Mouse (Mus musculus): ENCODE results near the gene Npvf.

Gene Npvf

GRCm38 (mm10) chr6:50654356-50654755 is at the start of gene Npvf:
Npvf (minus strand) TSS chr6:50654439.
- no peak for DNase-seq (ENCODE audit: low read depth, low spot score)

- DNase-seq (ENCODE audit: low read depth, low spot score), result no peak
Observed at GRCm38 (mm10) chr6:50689121-50689815, 35.0 kb upstream of the Npvf start.

- peak; percentile 27 for DNase-seq (ENCODE audit: low read depth, low spot score)
Observed at GRCm38 (mm10) chr6:50684646-50685415, 30.6 kb upstream of the Npvf start.

- DNase-seq (ENCODE audit: low read depth, low spot score), result no peak
Observed at GRCm38 (mm10) chr6:50681491-50681890, 27.3 kb upstream of the Npvf start.

- DNase-seq (ENCODE audit: low read depth, low spot score), result no peak
Observed at GRCm38 (mm10) chr6:50680224-50681215, 26.3 kb upstream of the Npvf start.

- no peak for DNase-seq (ENCODE audit: low read depth, low spot score)
Observed at GRCm38 (mm10) chr6:50679486-50679828, 25.2 kb upstream of the Npvf start.

- peak; percentile 69 for DNase-seq (ENCODE audit: low read depth, low spot score)
Observed at GRCm38 (mm10) chr6:50678826-50679485, 24.7 kb upstream of the Npvf start.

GRCm38 (mm10) chr6:50671191-50671590 is 17.0 kb upstream of the Npvf start:
- no peak for DNase-seq (ENCODE audit: low read depth, low spot score)

GRCm38 (mm10) chr6:50666937-50667336 is 12.7 kb upstream of the Npvf start:
- no peak for DNase-seq (ENCODE audit: low read depth, low spot score)

- DNase-seq (ENCODE audit: low read depth, low spot score), result no peak
Observed at GRCm38 (mm10) chr6:50665020-50665419, 10.8 kb upstream of the Npvf start.

- no peak for DNase-seq (ENCODE audit: low read depth, low spot score)
Observed at GRCm38 (mm10) chr6:50664193-50664592, 10.0 kb upstream of the Npvf start.

GRCm38 (mm10) chr6:50662925-50663583 is 8.8 kb upstream of the Npvf start:
- DNase-seq (ENCODE audit: low read depth, low spot score), result no peak

- no peak for DNase-seq (ENCODE audit: low read depth, low spot score)
Observed at GRCm38 (mm10) chr6:50661729-50662128, 7.5 kb upstream of the Npvf start.

GRCm38 (mm10) chr6:50658466-50658865 is 4.2 kb upstream of the Npvf start:
- no peak for DNase-seq (ENCODE audit: low read depth, low spot score)

- no peak for DNase-seq (ENCODE audit: low read depth, low spot score)
Observed at GRCm38 (mm10) chr6:50658018-50658417, 3.8 kb upstream of the Npvf start.

- no peak for DNase-seq (ENCODE audit: low read depth, low spot score)
Observed at GRCm38 (mm10) chr6:50656426-50656825, 2.2 kb upstream of the Npvf start.

GRCm38 (mm10) chr6:50655925-50656324 is 1.7 kb upstream of the Npvf start:
- no peak for DNase-seq (ENCODE audit: low read depth, low spot score)

- no peak for DNase-seq (ENCODE audit: low read depth, low spot score)
Observed at GRCm38 (mm10) chr6:50647656-50648055, 6.6 kb downstream of the Npvf start.

- DNase-seq (ENCODE audit: low read depth, low spot score), result no peak
Observed at GRCm38 (mm10) chr6:50646659-50647058, 7.6 kb downstream of the Npvf start.

- no peak for DNase-seq (ENCODE audit: low read depth, low spot score)
Observed at GRCm38 (mm10) chr6:50644701-50645100, 9.5 kb downstream of the Npvf start.

- DNase-seq (ENCODE audit: low read depth, low spot score), result no peak
Observed at GRCm38 (mm10) chr6:50641898-50642297, 12.3 kb downstream of the Npvf start.
